7 mouse cellular contexts compared by ENCODE assay signal in the genomic region with DNA sequence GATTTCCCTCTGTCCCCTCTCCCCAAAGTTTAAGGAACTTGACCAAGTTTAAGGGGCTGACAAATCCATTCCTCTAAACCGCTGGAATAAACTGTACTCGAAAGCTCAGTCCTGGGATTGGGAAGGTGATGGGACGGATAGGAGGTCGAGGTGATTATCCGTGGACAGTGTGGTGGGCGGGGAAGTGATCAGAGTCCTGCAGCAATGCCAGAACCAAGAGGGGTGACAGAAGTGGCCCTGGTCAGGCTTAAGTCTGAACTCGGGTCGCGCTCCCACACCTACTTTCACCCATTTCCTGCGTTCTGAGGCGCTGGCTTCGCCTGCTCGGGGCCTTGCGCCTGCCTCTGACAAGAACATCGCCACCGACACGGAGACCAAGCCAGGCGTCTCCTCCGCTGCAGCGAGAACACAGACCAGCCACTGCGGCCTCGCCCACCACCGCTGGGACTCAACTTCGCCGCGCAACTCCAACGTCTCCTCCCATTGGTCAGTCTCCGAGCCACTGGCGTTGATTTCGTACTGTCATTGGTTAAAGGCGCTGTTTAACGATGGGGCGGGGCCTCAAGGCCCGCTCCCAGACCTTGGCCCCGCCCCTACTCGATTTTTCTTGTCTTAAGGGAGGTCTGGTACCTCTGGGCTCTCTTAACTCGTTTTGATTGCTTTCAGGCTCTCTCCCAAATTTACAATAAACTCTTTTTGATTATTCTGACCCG. TPM values are rescaled to one million over a fixed set of nuclear protein-coding genes. Genes with fewer than 3 reads are reported as not detected.
DNase-seq lines count a peak whose midpoint lies in the region; ATAC-seq and TF ChIP-seq lines count a peak whose summit lies in the region.

No protein-coding gene starts in this region.

- H3K9ac ChIP-seq in intestine, postnatal 0 days (ENCODE audit: low read depth, low read length), result peak overlapping the region; percentile 40
- peak overlapping the region; percentile 82 for H3K9ac ChIP-seq in midbrain, embryonic 12.5 days (replicated peaks)

- WGBS in intestine, postnatal 0 days, result under 1% methylated on average over 38 of the region's 38 CpGs
- WGBS in midbrain, embryonic 12.5 days, result under 1% methylated on average over 38 of the region's 38 CpGs
- under 1% methylated on average over 38 of the region's 38 CpGs for WGBS in small intestine, adult 2 months

- H3K9me3 ChIP-seq in intestine, postnatal 0 days (ENCODE audit: control insufficient read depth), result no peaks in the 10 kb centered on the region
- peaks cover 2% of the 10 kb centered on the region; the same call in 1 of the 2 replicates for H3K9me3 ChIP-seq in midbrain, embryonic 12.5 days

- peak overlapping the region; percentile 88 for H3K4me3 ChIP-seq in intestine, postnatal 0 days (ENCODE audit: low read depth, low read length)
- peak overlapping the region; percentile 70 for H3K4me3 ChIP-seq in midbrain, embryonic 12.5 days
- peak overlapping the region; percentile 69 for H3K4me3 ChIP-seq in small intestine, adult 2 months (ENCODE audit: low read depth, low read length)

- no peaks in the 10 kb centered on the region for H3K4me1 ChIP-seq in intestine, postnatal 0 days (replicated peaks; ENCODE audit: control insufficient read depth, insufficient read depth, low read length)
- peaks cover 36% of the 10 kb centered on the region for H3K4me1 ChIP-seq in midbrain, embryonic 12.5 days
- peaks cover 3% of the 10 kb centered on the region; the same call in 1 of the 2 replicates for H3K4me1 ChIP-seq in small intestine, adult 2 months (ENCODE audit: control insufficient read depth, insufficient read depth, insufficient read length, low read length)

- H3K27me3 ChIP-seq in intestine, postnatal 0 days (replicated peaks; ENCODE audit: control insufficient read depth, insufficient read depth, low read length), result no peaks in the 10 kb centered on the region
- H3K27me3 ChIP-seq in midbrain, embryonic 12.5 days, result no peaks in the 10 kb centered on the region
- no peaks in the 10 kb centered on the region for H3K27me3 ChIP-seq in small intestine, adult 2 months (ENCODE audit: control insufficient read depth, insufficient read depth, low read length)

- peak overlapping the region; percentile 95 for H3K4me2 ChIP-seq in intestine, postnatal 0 days (replicated peaks; ENCODE audit: low read depth)
- H3K4me2 ChIP-seq in midbrain, embryonic 12.5 days (replicated peaks), result peak overlapping the region; percentile 90

- peak; percentile 11; the same call in 1 of the 2 replicates for TF ChIP-seq CTCF in intestine, postnatal 0 days (IDR thresholded peaks at IDR 0.05; ENCODE audit: low read depth)
- no peak for TF ChIP-seq CTCF in small intestine, adult 2 months (IDR thresholded peaks at IDR 0.05; ENCODE audit: extremely low read depth, insufficient read length, insufficient replicate concordance, low read depth, low read length)

- peak; percentile 25; the same call in 1 of the 2 replicates for TF ChIP-seq POLR2A in small intestine, adult 2 months (IDR thresholded peaks at IDR 0.05; ENCODE audit: low read depth, low read length)

- ATAC-seq in intestine, postnatal 0 days, result peak; percentile 94
- peak; percentile 94 for ATAC-seq in midbrain, embryonic 12.5 days (ENCODE audit: low FRiP score, low read depth)

- intact Hi-C loops in left cerebral cortex, postnatal 4 days (cut with DNase I), result no loop called here

- no peak overlapping the region for H3K27ac ChIP-seq in intestine, postnatal 0 days (ENCODE audit: low read depth, low read length)
- peak overlapping the region; percentile 83 for H3K27ac ChIP-seq in midbrain, embryonic 12.5 days (replicated peaks)
- H3K27ac ChIP-seq in small intestine, adult 2 months (ENCODE audit: insufficient read depth, low read depth, low read length), result no peak overlapping the region; the same call in 1 of the 2 replicates

- H3K36me3 ChIP-seq in intestine, postnatal 0 days (ENCODE audit: control insufficient read depth, insufficient read depth), result 0 out of 2 replicates have a peak, but pooled peaks cover 4% of the 10 kb centered on the region
- H3K36me3 ChIP-seq in midbrain, embryonic 12.5 days, result peaks cover 3% of the 10 kb centered on the region
- H3K36me3 ChIP-seq in small intestine, adult 2 months (ENCODE audit: control insufficient read depth, insufficient read depth, low read length), result no peaks in the 10 kb centered on the region

- peak; percentile 79 for DNase-seq in adrenal gland, adult 8-10 months
- DNase-seq in embryo, embryonic 9.5 days (ENCODE audit: extremely low spot score), result peak; percentile 93
- DNase-seq in gastrocnemius, postnatal 4 days (ENCODE audit: low spot score in 2 of 2), result peak; percentile 80 to 88
- peak; percentile 92 for DNase-seq in left cerebral cortex, postnatal 4 days

RNA-seq across cellular contexts. Expression of gene Efcab11, which starts 1.1 kb away (rescaled TPM):
- total RNA-seq in adrenal gland, adult 8-10 months (2022), result under 1 TPM; 0.13 to 0.49 (median 0.30) TPM
- 1 to 10 TPM; 1.4 to 1.9 TPM for total RNA-seq in gastrocnemius, postnatal 4 days (2021)
- polyA plus RNA-seq in intestine, postnatal 0 days (2015; fragmentation: Nextera tagmentation; extraction: Ambion mirVana), result 3.2 and 3.3 TPM in 2 replicates
- total RNA-seq in left cerebral cortex, postnatal 4 days (2021), result 1 to 10 TPM; 1.2 to 1.9 TPM
- 16.7 and 17.4 TPM in 2 replicates for polyA plus RNA-seq in midbrain, embryonic 12.5 days (2016; fragmentation: Nextera tagmentation; extraction: Ambion mirVana)
- polyA plus RNA-seq in small intestine, adult 2 months (2012; rRNA removed), result 0.17 and 0.20 TPM in 2 replicates

RNA-seq across cellular contexts. Expression of gene Tdp1, which starts 1.2 kb away (rescaled TPM):
- 10 to 100 TPM; 12.2 to 23.8 (median 14.9) TPM for total RNA-seq in adrenal gland, adult 8-10 months (2022)
- total RNA-seq in gastrocnemius, postnatal 4 days (2021), result 10 to 100 TPM; 18.4 to 20.1 TPM
- 9.1 and 9.6 TPM in 2 replicates for polyA plus RNA-seq in intestine, postnatal 0 days (2015; fragmentation: Nextera tagmentation; extraction: Ambion mirVana)
- total RNA-seq in left cerebral cortex, postnatal 4 days (2021), result 10 to 100 TPM; 42.9 to 45.8 TPM
- 68.4 and 71.5 TPM in 2 replicates for polyA plus RNA-seq in midbrain, embryonic 12.5 days (2016; fragmentation: Nextera tagmentation; extraction: Ambion mirVana)
- polyA plus RNA-seq in small intestine, adult 2 months (2012; rRNA removed), result 3.2 and 5.4 TPM in 2 replicates
